Mouse (Mus musculus) brain, embryonic 14.5 days (tissue): ENCODE data around the gene Pde4b.

Experiments
- CTCF ChIP-seq: fragments of 200-500 bp; IDR thresholded peaks from 2 replicates; pipeline ENCODE4 v1.5.1; 2012; ENCODE audit warnings: inconsistent platforms, mild to moderate bottlenecking, moderate library complexity, borderline replicate concordance; ENCODE audit not compliant: insufficient read depth, insufficient read length; ENCODE audit errors: extremely low read depth
- POLR2A ChIP-seq: fragments of 200-500 bp; IDR thresholded peaks from 2 replicates; pipeline ENCODE4 v1.6.1; 2012; ENCODE audit warnings: mild to moderate bottlenecking, inconsistent platforms, borderline replicate concordance; ENCODE audit not compliant: poor library complexity, insufficient read depth, insufficient read length, severe bottlenecking; ENCODE audit errors: extremely low read depth

- TF ChIP-seq CTCF (no peak), POLR2A (no peak)
Observed at GRCm38 (mm10) chr4:102260216-102260615, 172.9 kb downstream of the Pde4b start.
